Mouse (Mus musculus) stomach, embryonic 15.5 days (tissue): Measurements from ENCODE around the gene Pck1. TPM values are rescaled to one million over a fixed set of nuclear protein-coding genes. Genes with fewer than 3 reads are reported as not detected.

Experiments
- ATAC-seq: fragments of 200-750 bp; cut with Nextera tagmentation; 2 replicates; pipeline ENCODE4 v1.8.0; 2017; ENCODE audit warnings: low read depth, moderate number of reproducible peaks, moderate TSS enrichment; ENCODE audit not compliant: insufficient read depth, low FRiP score
- H3K27ac ChIP-seq: fragments of 300-500 bp; sonication (generic); 2 replicates; pipeline ENCODE4 v1.5.1; 2015; ENCODE audit warnings: mild to moderate bottlenecking, inconsistent platforms
- H3K27me3 ChIP-seq: fragments of 300-500 bp; sonication (generic); replicated peaks from 2 replicates; pipeline ENCODE4 v1.6.1; 2015; ENCODE audit warnings: inconsistent platforms
- H3K36me3 ChIP-seq: fragments of 300-500 bp; sonication (generic); 2 replicates; pipeline ENCODE4 v1.6.1; 2015; ENCODE audit warnings: inconsistent platforms
- H3K4me1 ChIP-seq: fragments of 300-500 bp; sonication (generic); 2 replicates; pipeline ENCODE4 v1.6.1; 2015; ENCODE audit warnings: inconsistent platforms
- H3K4me2 ChIP-seq: fragments of 300-500 bp; sonication (generic); 2 replicates; pipeline ENCODE4 v1.6.1; 2015; ENCODE audit warnings: mild to moderate bottlenecking, inconsistent platforms
- H3K4me3 ChIP-seq: fragments of 300-500 bp; sonication (generic); replicated peaks from 2 replicates; pipeline ENCODE4 v1.5.1; 2015; ENCODE audit warnings: inconsistent platforms
- H3K9ac ChIP-seq: fragments of 300-500 bp; sonication (generic); 2 replicates; pipeline ENCODE4 v1.6.1; 2015; ENCODE audit warnings: inconsistent platforms
- H3K9me3 ChIP-seq: fragments of 300-500 bp; sonication (generic); 2 replicates; pipeline ENCODE4 v1.6.1; 2016; ENCODE audit warnings: inconsistent platforms
- WGBS: fragments of 180-500 bp; shearing (Covaris S2); methylation state at CpG from one replicate; pipeline ENCODE4 v1.1.7; 2015; 5-methylcytosine and 5-hydroxymethylcytosine counted together
- polyA plus RNA-seq: library from polyadenylated mRNA; unstranded; fragments of >200 nt; fragmentation: Nextera tagmentation; extraction: Ambion mirVana; gene quantifications from 2 replicates; pipeline ENCODE4 v1.2.1, GENCODE M21; 2015

Gene Pck1
- polyA plus RNA-seq, 1 experiment from 2014 or later, result 1.2 TPM

DNA sequence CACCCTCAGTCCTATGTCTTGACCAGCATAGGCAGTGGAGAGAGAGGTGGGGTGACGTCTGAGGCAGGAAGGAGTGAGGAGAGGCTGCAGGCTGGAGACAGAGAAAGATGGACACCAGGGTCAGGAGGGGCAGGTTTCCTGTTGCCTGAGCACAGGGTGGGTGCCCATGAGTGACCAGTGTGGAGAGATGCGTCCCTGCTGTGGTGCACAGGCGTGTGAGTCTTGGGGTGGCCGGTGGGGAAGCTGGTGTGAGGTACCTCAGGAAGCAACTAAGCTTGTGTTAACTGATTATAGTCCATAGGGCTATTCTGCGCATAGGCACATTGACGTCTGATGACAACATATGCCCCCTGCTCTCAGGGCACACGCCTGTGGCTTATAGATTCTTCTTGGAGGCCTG lies 26.2 kb downstream of the Pck1 start:
- no peak overlapping the region for H3K9ac ChIP-seq
- no peak for ATAC-seq
- no peak overlapping the region for H3K4me3 ChIP-seq
- H3K4me2 ChIP-seq, result no peak overlapping the region
- H3K27ac ChIP-seq, result no peak overlapping the region
- WGBS, result 71% methylated on average over 7 of the region's 7 CpGs
- peaks cover 7% of the 10 kb centered on the region; the same call in 1 of the 2 replicates for H3K4me1 ChIP-seq
- H3K36me3 ChIP-seq, result no peaks in the 10 kb centered on the region
- no peaks in the 10 kb centered on the region for H3K9me3 ChIP-seq
- H3K27me3 ChIP-seq, result no peaks in the 10 kb centered on the region

DNA sequence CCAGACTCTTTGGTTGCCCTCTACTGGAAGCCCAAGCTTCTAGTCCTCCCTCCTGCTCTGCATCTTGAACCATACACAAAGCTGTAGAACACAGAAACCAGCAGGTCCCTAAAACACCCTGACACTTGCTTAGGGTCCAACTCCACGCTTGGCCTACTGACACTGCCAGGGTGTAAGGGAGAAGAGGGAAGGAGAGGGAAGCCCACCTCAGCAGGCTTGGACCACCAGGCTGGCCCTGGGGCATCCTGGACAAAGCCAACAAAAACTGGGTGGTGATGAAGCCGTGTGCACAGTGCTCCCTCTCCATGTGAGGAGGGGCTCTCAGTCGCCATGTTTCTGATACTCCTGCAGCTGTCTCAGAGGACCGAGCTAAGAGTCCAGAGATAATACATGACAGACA lies 27.2 kb downstream of the Pck1 start:
- no peaks in the 10 kb centered on the region for H3K9me3 ChIP-seq
- H3K4me1 ChIP-seq, result no peaks in the 10 kb centered on the region
- no peak overlapping the region for H3K4me3 ChIP-seq
- no peak overlapping the region for H3K27ac ChIP-seq
- no peak for ATAC-seq
- H3K36me3 ChIP-seq, result no peaks in the 10 kb centered on the region
- no peak overlapping the region for H3K4me2 ChIP-seq
- H3K27me3 ChIP-seq, result peaks cover 5% of the 10 kb centered on the region; the same call in 1 of the 2 replicates
- 70% methylated on average over 4 of the region's 4 CpGs for WGBS
- H3K9ac ChIP-seq, result no peak overlapping the region

DNA sequence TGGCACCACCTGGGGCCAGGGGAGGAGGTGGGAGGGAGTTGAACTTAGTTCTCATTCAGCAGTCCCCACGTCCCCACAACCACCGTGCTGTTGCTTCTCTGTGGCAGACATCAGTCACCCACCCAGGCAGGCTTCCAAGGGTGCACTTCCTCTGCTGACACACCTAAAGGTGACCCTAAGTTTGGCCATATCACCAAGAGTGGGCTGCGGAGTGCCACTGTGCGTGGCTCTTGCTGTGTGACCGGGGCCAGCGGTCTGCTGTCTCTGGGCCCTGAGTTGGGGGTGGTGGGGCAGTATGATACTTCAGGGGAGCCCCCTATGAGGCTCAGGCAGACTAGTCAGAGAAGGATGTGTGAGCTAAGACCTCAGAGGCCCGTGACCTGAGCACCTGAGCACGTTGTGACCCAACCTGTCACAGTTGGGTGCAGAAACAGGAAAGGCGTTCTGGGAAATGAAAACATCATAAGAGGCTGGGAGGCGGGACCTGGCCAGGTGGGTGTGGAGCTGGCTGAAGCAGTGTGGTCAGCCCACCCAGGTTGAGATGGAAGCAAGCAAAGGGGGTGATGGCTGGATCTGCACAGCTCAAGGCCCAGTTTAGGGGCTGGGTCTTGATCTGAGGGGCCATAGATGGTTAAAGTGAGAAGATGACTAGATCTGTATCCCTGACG lies 28.0 kb downstream of the Pck1 start:
- H3K36me3 ChIP-seq, result no peaks in the 10 kb centered on the region
- H3K4me3 ChIP-seq, result no peak overlapping the region
- peaks cover 5% of the 10 kb centered on the region; the same call in 1 of the 2 replicates for H3K27me3 ChIP-seq
- H3K27ac ChIP-seq, result no peak overlapping the region
- H3K9me3 ChIP-seq, result no peaks in the 10 kb centered on the region
- WGBS, result 76% methylated on average over 11 of the region's 11 CpGs
- no peaks in the 10 kb centered on the region for H3K4me1 ChIP-seq
- H3K9ac ChIP-seq, result no peak overlapping the region
- ATAC-seq, result no peak
- H3K4me2 ChIP-seq, result no peak overlapping the region

DNA sequence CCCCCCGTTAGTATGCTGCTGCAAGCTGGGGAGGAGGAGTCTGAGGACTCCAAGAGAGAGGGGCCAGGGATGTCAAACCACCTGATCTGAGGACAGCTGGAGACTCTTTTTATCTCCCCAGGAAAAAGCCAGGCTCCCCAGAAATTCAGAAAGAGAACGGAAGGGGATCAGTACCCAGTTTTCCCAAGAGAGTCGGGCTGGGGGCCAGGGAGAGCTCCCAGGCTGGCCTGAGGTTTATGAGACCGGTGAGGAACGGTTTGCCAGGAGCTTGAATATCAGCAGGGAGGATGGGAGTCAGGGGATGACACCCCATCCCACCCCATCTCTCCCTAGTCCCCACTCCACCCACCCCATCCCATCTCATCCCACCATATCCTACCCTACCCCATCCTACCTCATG lies 28.6 kb downstream of the Pck1 start:
- 51% methylated on average over 5 of the region's 5 CpGs for WGBS
- Histone ChIP-seq H3K4me2 (no peak overlapping the region), H3K4me1 (peaks cover 1% of the 10 kb centered on the region), H3K9me3 (no peaks in the 10 kb centered on the region), H3K4me3 (no peak overlapping the region), H3K27ac (no peak overlapping the region), H3K36me3 (no peaks in the 10 kb centered on the region), H3K27me3 (peaks cover 5% of the 10 kb centered on the region; the same call in 1 of the 2 replicates), H3K9ac (no peak overlapping the region)
- ATAC-seq, result no peak

DNA sequence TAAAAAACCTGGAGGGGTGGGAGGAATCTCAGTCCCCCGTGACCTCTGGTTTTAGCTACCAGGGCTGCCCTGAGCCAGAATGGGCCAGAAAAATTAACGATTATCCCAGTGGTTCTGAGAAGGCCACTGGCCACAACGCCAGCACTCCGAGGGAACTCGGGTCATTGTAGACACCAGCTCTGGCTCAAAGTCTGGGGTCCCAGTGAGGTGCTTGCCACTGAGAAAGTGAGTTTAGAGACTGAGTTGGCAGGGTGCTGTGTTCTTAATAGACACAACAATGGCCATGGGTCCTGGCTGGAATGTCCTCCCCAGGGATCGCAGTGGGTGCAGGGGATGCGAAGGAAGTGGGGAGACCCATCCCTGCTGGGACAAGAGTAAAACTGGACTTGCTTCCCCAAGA lies 29.1 kb downstream of the Pck1 start:
- ATAC-seq, result no peak
- peaks cover 5% of the 10 kb centered on the region for H3K4me1 ChIP-seq
- 88% methylated on average over 7 of the region's 7 CpGs for WGBS

DNA sequence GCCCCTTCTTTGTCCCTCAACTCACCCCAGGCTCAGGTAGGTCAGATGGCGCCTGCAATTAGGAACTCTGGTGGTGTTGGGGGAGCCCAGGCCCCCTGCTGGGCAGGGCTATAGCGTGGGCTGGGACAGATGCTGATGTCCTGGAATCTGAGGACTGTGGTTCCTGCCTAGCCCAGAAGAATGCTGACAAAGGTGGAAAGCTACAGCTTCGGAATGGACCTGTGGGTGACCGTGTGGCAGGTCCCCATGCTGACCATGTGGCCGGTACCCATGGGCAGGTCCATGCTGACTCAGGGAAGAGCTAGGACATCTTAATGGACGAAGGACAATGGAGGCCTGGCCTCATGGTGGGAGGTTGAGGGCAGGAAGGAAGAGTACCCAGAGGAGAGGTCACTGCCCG lies 29.9 kb downstream of the Pck1 start:
- H3K36me3 ChIP-seq, result no peaks in the 10 kb centered on the region
- ATAC-seq, result no peak
- no peak overlapping the region for H3K9ac ChIP-seq
- H3K27me3 ChIP-seq, result peaks cover 5% of the 10 kb centered on the region; the same call in 1 of the 2 replicates
- peaks cover 11% of the 10 kb centered on the region for H3K4me1 ChIP-seq
- H3K27ac ChIP-seq, result no peak overlapping the region
- WGBS, result 82% methylated on average over 7 of the region's 7 CpGs
- no peak overlapping the region for H3K4me2 ChIP-seq
- no peaks in the 10 kb centered on the region for H3K9me3 ChIP-seq
- H3K4me3 ChIP-seq, result no peak overlapping the region

More for the DNA sequence above, 29.1 kb downstream of the Pck1 start:
- Histone ChIP-seq H3K36me3 (no peaks in the 10 kb centered on the region), H3K9me3 (no peaks in the 10 kb centered on the region), H3K27ac (no peak overlapping the region), H3K9ac (no peak overlapping the region), H3K4me2 (no peak overlapping the region), H3K27me3 (peaks cover 5% of the 10 kb centered on the region; the same call in 1 of the 2 replicates), H3K4me3 (no peak overlapping the region)

DNA sequence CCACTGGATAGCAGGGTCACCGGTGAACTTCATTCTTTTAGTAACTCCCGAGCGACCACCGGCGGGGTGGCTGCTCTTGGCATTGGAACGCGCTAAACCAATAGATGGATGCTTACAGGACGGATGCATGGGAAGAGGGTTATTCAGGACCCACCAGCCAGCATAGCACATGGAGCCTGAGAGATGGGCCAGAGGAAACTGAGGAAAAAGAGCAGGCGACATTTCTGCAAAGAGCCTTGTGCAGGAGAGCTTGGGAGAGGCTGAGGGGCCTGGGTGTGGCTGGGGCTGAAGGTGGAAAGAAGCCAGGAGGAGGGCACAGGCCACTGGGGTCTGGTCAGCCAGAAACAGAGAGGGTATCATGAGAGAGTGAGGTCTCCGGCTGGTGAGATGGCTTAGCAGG lies 30.5 kb downstream of the Pck1 start:
- Histone ChIP-seq H3K4me3 (no peak overlapping the region), H3K4me1 (peaks cover 11% of the 10 kb centered on the region), H3K9ac (no peak overlapping the region), H3K9me3 (no peaks in the 10 kb centered on the region), H3K27ac (no peak overlapping the region), H3K27me3 (peaks cover 5% of the 10 kb centered on the region; the same call in 1 of the 2 replicates), H3K4me2 (no peak overlapping the region), H3K36me3 (no peaks in the 10 kb centered on the region)
- ATAC-seq, result no peak
- 92% methylated on average over 10 of the region's 10 CpGs for WGBS

DNA sequence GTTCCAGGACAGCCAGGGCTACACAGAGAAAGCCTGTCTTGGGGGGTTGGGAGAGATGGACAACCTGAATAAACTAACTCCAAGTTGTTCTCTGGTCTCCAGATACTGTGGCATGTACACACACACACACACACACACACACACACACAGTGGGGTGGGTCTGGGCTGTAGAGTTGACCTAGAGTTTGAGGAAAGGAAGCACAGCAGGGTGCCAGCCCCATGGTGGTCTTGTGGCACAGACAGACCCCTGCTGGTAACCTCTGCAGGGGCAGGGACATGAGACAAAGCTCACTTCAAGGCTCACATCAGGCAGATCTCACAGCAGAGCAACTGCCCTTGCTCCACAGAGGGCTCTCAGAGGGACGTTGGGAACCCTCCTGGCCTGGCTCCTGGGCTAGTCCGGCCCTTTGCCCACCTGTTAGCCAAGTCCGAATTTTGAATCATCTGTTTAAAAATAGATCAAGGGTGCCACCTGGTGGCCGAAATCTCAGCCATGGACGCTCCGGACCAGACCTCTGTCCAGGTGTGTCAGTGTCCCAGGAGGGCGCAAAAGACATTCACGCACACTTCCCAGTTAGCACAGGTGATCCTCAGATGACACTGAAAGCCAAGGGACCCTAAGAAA lies 31.1 kb downstream of the Pck1 start:
- Histone ChIP-seq H3K9me3 (no peaks in the 10 kb centered on the region), H3K4me3 (no peak overlapping the region), H3K36me3 (no peaks in the 10 kb centered on the region), H3K4me1 (peaks cover 11% of the 10 kb centered on the region), H3K9ac (no peak overlapping the region), H3K27me3 (peaks cover 5% of the 10 kb centered on the region; the same call in 1 of the 2 replicates), H3K4me2 (no peak overlapping the region), H3K27ac (no peak overlapping the region)
- no peak for ATAC-seq
- 4% methylated on average over 8 of the region's 8 CpGs for WGBS

DNA sequence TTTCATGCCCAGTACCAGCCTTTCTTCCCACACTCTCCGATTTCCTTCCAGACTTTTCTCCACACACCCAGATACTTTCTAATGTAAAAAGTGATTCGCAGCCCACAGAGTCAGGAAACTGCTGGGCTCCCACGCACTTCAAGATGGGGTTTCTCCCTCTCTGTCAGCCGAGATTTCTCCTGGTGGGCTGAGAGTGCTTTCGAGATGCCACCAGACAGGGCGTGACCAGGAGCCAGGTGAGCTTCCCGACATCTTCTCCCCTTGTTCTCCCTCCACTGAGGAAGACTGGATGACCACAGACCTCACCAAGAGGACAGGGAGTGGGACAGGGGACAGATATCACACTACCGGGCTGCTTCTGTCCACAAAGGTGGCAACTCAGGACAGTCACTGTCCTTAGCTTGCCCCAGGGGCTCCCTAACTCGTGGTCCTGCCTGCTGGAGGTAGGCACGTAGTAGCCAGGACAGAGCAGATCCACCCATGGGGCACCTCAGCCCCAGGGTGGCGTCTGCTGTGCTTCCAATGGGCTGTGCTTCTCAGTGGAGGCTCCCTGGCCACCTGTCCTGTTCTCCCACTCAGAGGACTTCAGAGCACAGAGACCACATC lies 31.7 kb downstream of the Pck1 start:
- Histone ChIP-seq H3K36me3 (no peaks in the 10 kb centered on the region), H3K27me3 (peaks cover 5% of the 10 kb centered on the region; the same call in 1 of the 2 replicates), H3K9me3 (no peaks in the 10 kb centered on the region), H3K9ac (no peak overlapping the region), H3K4me2 (no peak overlapping the region), H3K4me3 (no peak overlapping the region), H3K4me1 (peaks cover 11% of the 10 kb centered on the region), H3K27ac (no peak overlapping the region)
- no peak; the same call in 1 of the 2 replicates for ATAC-seq
- 56% methylated on average over 11 of the region's 11 CpGs for WGBS

DNA sequence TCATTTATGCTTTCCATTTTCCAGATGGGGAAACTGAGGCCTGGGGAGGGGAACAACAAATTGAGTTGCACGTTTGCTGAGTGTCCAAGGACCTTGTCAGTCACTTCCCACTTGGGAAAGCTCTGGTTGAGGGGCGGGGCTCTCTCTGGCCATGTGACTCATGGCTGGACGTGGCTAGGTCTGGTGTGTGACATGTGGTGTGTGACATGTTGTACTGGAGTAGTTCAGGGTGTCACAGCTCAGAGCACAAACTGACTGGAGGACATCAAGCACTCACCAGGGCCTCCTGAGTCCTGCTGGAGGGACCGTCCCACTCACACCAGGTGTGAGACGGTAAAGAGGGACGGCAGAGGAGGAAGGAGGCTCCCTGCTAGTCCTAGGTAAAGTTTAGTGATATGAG lies 32.4 kb downstream of the Pck1 start:
- Histone ChIP-seq H3K9me3 (no peaks in the 10 kb centered on the region), H3K27me3 (peaks cover 5% of the 10 kb centered on the region; the same call in 1 of the 2 replicates), H3K27ac (no peak overlapping the region), H3K4me3 (no peak overlapping the region), H3K36me3 (no peaks in the 10 kb centered on the region), H3K4me1 (peaks cover 11% of the 10 kb centered on the region), H3K9ac (no peak overlapping the region), H3K4me2 (no peak overlapping the region)
- ATAC-seq, result no peak
- 68% methylated on average over 6 of the region's 6 CpGs for WGBS

DNA sequence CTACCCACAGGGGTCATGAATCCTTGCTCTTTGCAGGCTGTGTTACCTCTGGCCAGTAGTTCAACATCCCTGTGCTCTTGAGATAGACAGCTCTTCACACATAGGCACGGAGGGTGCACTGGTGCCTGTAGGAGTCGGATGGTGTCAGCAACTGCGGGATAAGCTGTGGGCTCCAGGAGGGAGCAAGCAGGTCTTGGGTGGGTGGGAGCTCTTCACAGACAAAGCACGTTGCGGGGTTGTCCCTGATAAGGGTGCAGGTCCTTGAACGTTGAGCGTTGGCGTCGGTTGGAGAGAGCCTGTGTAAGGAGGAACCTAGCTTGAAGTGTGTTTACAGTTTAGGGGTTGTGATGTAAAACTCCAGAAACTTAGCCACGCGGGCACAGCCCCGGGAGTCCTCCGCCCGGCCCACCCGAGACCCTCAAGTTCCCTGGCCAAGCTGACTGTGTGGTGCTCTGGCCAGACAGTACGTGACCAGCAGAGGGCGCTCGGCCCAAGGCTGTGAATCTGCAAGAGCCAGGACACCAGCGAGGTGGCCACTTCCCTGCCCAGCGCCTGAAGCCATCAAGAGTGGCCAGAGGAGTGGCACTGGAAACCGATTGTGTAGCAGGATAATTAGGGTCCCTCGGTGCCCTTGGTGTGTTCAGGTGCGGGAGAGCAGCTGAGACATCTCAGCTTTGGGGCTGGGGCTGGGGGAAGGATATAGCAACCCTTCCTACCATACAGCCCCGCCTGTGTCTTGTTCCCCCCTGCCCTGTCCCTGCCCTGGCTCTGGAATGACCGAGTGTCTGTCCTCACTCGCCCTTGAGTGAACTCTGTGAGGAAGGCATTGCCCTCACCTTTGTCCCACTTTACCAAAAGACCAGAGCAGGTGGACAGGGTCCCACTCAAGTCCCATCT lies 33.4 kb downstream of the Pck1 start:
- Histone ChIP-seq H3K4me2 (no peak overlapping the region), H3K27ac (no peak overlapping the region)
- no peak for ATAC-seq

More for the DNA sequence above, 33.4 kb downstream of the Pck1 start:
- Histone ChIP-seq H3K9me3 (no peaks in the 10 kb centered on the region), H3K9ac (no peak overlapping the region), H3K36me3 (no peaks in the 10 kb centered on the region), H3K27me3 (peaks cover 5% of the 10 kb centered on the region; the same call in 1 of the 2 replicates), H3K4me3 (no peak overlapping the region), H3K4me1 (peaks cover 11% of the 10 kb centered on the region)
- WGBS, result 28% methylated on average over 26 of the region's 26 CpGs
